Mouse (Mus musculus): Measurements from ENCODE around the gene Gm11555. TPM values are rescaled to one million over a fixed set of nuclear protein-coding genes. Genes with fewer than 3 reads are reported as not detected.
"Not testable (repeated sequence)": the region's sequence is repeated elsewhere in the genome, so short reads cannot be mapped to it uniquely, and the experiment has no call there.

Gm11555 gene
- polyA plus RNA-seq (2016; fragmentation: Nextera tagmentation; extraction: Ambion mirVana), result not detected in 2 replicates

DNA sequence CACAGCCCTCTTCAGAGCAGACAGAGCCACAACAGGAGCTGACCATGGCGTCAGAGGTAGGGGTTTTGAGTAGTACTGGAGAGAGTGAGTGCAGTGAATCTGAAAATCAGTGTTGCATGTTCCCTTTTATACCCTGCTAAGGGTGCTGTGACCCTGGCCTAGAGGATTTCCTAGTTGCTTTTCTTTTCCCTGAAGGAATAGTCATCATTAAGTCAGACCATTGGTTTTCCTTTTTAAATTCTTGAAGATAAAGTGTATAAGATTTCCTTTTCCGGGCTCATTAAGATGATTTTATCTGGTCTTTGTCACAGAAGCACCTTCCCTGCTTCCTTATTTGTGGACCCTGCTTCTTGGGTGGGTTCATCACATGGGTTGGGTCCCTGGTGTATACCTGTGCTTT is at the start of gene Gm11555:
TSS of gene Gm11555 (minus strand) at position 101 of the 400 bp plus-strand sequence.
- Histone ChIP-seq H3K9ac (no peak within 1 kb of the TSS), H3K4me1 (no peaks in the 10 kb centered on the region), H3K27me3 (no peaks in the 10 kb centered on the region), H3K36me3 (replicated peaks) (no peaks in the 10 kb centered on the region), H3K27ac (no peak within 1 kb of the TSS), H3K4me3 (replicated peaks) (no peak within 1 kb of the TSS), H3K4me2 (no peak within 1 kb of the TSS), H3K9me3 (no peaks in the 10 kb centered on the region)
- 81% methylated on average over 2 of the region's 2 CpGs for WGBS
- ATAC-seq (ENCODE audit: low FRiP score), result no peak

- no peak for ATAC-seq (ENCODE audit: low FRiP score)
- WGBS, result 86% methylated on average over 1 of the region's 1 CpGs
- no peaks in the 10 kb centered on the region for H3K4me1 ChIP-seq
- H3K36me3 ChIP-seq (replicated peaks), result no peaks in the 10 kb centered on the region
- H3K4me3 ChIP-seq (replicated peaks), result no peak within 1 kb of the TSS
- H3K9me3 ChIP-seq, result no peaks in the 10 kb centered on the region
- no peak within 1 kb of the TSS for H3K4me2 ChIP-seq
- no peak within 1 kb of the TSS for H3K9ac ChIP-seq
- H3K27me3 ChIP-seq, result no peaks in the 10 kb centered on the region
- H3K27ac ChIP-seq, result no peak within 1 kb of the TSS
These were observed 40.4 kb upstream of the Gm11555 start, which contains the start of gene Gm14190 for GRCm38 (mm10) chr11:99690463-99690862. Gm14190 (minus strand) TSS chr11:99690740.

DNA sequence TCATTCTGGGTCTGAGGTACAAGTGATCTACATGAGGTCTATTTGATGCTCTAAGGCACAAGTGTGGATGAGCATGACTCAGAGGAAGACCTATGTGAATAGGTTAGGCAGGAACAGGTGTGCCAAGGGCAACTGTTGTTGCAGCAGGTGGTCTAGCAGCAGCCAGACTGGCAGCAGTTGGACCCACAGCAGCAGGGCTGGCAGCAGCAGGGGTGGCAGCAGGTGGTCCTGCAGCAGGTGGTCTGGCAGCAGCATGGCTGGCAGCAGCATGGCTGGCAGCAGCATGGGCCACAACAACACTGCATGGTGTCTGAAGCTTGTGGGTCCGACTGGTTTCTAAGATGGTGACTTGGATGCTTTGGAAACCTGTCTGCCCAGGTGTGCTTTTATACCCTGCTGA is 35.2 kb upstream of the Gm11555 start:
- ATAC-seq (ENCODE audit: low FRiP score); H3K9me3 ChIP-seq; H3K36me3 ChIP-seq (replicated peaks); H3K9ac ChIP-seq; H3K27me3 ChIP-seq; H3K4me2 ChIP-seq; H3K4me1 ChIP-seq; H3K27ac ChIP-seq; H3K4me3 ChIP-seq (replicated peaks): not testable (repeated sequence)
- WGBS, result 72% methylated on average over 1 of the region's 1 CpGs

DNA sequence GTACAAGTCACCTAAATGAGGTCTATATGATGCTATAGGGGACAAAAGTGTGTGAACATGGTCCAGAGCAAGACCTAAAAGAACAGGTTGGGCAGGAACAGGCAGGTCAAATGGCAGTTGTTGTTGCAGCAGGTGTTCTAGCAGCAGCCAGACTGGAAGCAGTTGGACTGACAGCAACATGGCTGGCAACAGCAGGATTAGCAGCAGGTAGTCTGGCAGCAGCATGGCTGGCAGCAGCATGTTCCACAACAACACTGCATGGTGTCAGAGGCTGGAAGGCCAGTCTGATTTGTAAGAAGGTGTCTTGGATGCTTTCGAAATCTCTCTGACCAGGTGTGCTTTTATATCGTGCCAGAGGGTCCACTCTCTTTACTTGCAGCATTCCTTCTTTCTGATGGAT is 33.4 kb upstream of the Gm11555 start:
- no peak overlapping the region for H3K4me3 ChIP-seq (replicated peaks)
- no peaks in the 10 kb centered on the region for H3K9me3 ChIP-seq
- H3K36me3 ChIP-seq (replicated peaks), result no peaks in the 10 kb centered on the region
- no peak overlapping the region for H3K4me2 ChIP-seq
- no peak overlapping the region for H3K27ac ChIP-seq
- no peaks in the 10 kb centered on the region for H3K27me3 ChIP-seq
- H3K9ac ChIP-seq, result no peak overlapping the region
- no peaks in the 10 kb centered on the region for H3K4me1 ChIP-seq
- no peak for ATAC-seq (ENCODE audit: low FRiP score)
- 85% methylated on average over 2 of the region's 2 CpGs for WGBS

- H3K36me3 ChIP-seq (replicated peaks), result no peaks in the 10 kb centered on the region
- no peak within 1 kb of the TSS for H3K4me3 ChIP-seq (replicated peaks)
- H3K4me1 ChIP-seq, result no peaks in the 10 kb centered on the region
- no peak within 1 kb of the TSS for H3K4me2 ChIP-seq
- no peaks in the 10 kb centered on the region for H3K27me3 ChIP-seq
- 0 out of 2 replicates have a peak within 1 kb of the TSS, but pooled peaks have one; percentile 50 for H3K27ac ChIP-seq
- no peaks in the 10 kb centered on the region for H3K9me3 ChIP-seq
- H3K9ac ChIP-seq, result no peak within 1 kb of the TSS
- ATAC-seq (ENCODE audit: low FRiP score), result no peak
These were observed 15.8 kb upstream of the Gm11555 start, which contains the start of gene Krtap4-6 for GRCm38 (mm10) chr11:99665860-99666259. Krtap4-6 (minus strand) TSS chr11:99665960.

DNA sequence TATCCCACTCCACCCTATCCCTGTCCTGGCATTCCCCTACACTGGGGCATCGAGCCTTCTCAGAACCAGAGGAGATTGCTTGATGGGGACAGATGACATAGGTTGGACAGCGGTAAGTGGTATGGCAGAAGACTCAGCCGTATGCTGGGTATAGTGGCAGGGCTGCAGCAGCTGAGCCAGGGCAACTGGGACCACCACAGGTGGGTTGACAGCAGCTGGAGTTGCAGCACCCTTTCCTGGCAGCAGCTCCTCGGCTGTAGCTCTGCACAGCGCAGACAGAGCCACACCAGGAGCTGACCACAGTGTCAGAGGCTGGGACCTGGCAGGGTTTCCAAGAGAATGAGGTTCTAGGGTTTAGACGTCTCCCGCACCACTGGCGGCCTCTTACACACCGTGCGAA is 12.8 kb upstream of the Gm11555 start:
- H3K4me3 ChIP-seq (replicated peaks), result no peak overlapping the region
- no peak overlapping the region for H3K27ac ChIP-seq
- no peaks in the 10 kb centered on the region for H3K27me3 ChIP-seq
- no peaks in the 10 kb centered on the region for H3K4me1 ChIP-seq
- no peaks in the 10 kb centered on the region for H3K36me3 ChIP-seq (replicated peaks)
- H3K9me3 ChIP-seq, result no peaks in the 10 kb centered on the region
- no peak overlapping the region for H3K4me2 ChIP-seq
- 87% methylated on average over 10 of the region's 10 CpGs for WGBS
- no peak overlapping the region for H3K9ac ChIP-seq
- no peak for ATAC-seq (ENCODE audit: low FRiP score)

- no peaks in the 10 kb centered on the region for H3K36me3 ChIP-seq (replicated peaks)
- no peaks in the 10 kb centered on the region for H3K27me3 ChIP-seq
- 90% methylated on average over 4 of the region's 4 CpGs for WGBS
- no peaks in the 10 kb centered on the region for H3K4me1 ChIP-seq
- ATAC-seq (ENCODE audit: low FRiP score), result no peak
- no peak overlapping the region for H3K27ac ChIP-seq
- H3K9ac ChIP-seq, result no peak overlapping the region
- no peak overlapping the region for H3K4me3 ChIP-seq (replicated peaks)
- no peaks in the 10 kb centered on the region for H3K9me3 ChIP-seq
- H3K4me2 ChIP-seq, result no peak overlapping the region
These were observed 9.2 kb upstream of the Gm11555 start for GRCm38 (mm10) chr11:99659256-99659655.

DNA sequence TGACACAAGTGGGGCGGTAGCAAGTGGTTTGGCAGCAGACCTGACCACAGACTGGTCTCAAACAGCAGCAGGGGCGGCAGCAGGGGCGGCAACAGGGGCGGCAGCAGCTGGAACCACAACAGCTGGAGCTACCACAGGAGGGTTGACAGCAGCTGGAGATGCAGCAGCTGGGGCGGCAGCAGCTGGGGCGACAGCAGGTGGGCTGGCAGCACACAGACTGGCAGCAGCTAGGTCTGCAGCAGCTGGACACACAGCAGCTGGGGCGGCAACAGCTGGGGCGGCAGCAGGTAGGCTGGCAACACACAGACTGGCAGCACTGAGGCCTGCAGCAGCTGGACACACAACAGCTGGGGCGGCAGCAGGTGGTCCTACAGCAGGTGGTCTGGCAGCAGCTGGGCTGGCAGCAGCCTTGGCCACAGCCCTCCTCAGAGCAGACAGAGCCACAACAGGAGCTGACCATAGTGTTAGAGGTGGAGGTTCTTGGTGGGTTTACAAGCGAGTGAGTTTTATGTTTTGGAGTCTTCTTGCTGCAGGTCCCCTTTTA is 8.5 kb upstream of the Gm11555 start, which contains the start of gene Gm11563:
TSS of gene Gm11563 (minus strand) at position 494 of the 544 bp plus-strand sequence.
- ATAC-seq (ENCODE audit: low FRiP score); H3K4me3 ChIP-seq (replicated peaks); H3K36me3 ChIP-seq (replicated peaks); H3K9me3 ChIP-seq; H3K27me3 ChIP-seq; H3K9ac ChIP-seq; H3K4me2 ChIP-seq; H3K27ac ChIP-seq; H3K4me1 ChIP-seq: not testable (repeated sequence)
- 75% methylated on average over 10 of the region's 10 CpGs for WGBS

DNA sequence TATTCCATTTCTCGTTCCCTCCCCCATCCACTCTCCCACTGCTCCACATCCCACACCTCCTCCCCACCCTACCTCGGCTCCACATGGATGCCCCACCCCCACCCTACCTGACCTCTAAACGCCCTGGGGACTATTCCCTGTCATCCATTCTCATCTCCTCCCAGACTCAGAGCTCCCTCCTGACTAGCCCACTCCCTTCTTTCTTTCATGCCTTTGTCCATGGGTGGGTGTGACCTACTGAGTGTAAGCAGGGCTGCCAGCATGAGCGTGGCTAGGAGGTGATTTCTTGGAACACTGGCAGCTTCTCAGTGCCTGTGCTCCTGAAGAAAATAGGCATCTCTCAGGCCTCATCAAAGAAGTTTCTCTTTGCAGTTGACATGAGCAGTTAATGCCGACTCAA is 7.0 kb upstream of the Gm11555 start:
- WGBS, result 56% methylated on average over 5 of the region's 5 CpGs
- Histone ChIP-seq H3K9me3 (no peaks in the 10 kb centered on the region), H3K36me3 (replicated peaks) (no peaks in the 10 kb centered on the region), H3K4me2 (no peak overlapping the region), H3K27ac (no peak overlapping the region), H3K4me1 (no peaks in the 10 kb centered on the region), H3K9ac (no peak overlapping the region), H3K27me3 (no peaks in the 10 kb centered on the region), H3K4me3 (replicated peaks) (no peak overlapping the region)
- no peak for ATAC-seq (ENCODE audit: low FRiP score)

DNA sequence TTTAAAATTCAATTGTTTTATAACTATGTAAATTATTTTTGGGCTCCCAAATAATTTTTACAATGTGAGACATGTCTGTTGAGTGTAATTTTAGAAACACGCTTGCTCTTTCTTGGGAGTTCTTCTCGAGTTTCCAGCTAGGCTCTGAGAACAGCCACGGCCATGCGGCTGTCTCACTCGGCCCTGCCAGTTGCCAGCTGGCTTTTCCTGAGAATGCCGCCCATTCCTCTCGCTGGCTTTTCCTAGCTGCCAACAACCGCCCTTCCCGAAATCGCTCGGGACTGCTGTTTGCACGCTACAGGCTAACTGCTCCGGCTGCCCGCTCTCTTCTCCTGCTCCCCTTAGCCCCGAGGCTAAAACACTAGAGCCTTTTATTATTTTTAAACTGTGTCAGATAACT is 3.6 kb downstream of the Gm11555 start:
- no peak overlapping the region for H3K9ac ChIP-seq
- no peaks in the 10 kb centered on the region for H3K27me3 ChIP-seq
- no peak overlapping the region for H3K4me2 ChIP-seq
- no peaks in the 10 kb centered on the region for H3K9me3 ChIP-seq
- H3K4me1 ChIP-seq, result no peaks in the 10 kb centered on the region
- ATAC-seq (ENCODE audit: low FRiP score), result no peak
- no peaks in the 10 kb centered on the region for H3K36me3 ChIP-seq (replicated peaks)
- no peak overlapping the region for H3K4me3 ChIP-seq (replicated peaks)
- no peak overlapping the region for H3K27ac ChIP-seq
- WGBS, result 88% methylated on average over 15 of the region's 15 CpGs

DNA sequence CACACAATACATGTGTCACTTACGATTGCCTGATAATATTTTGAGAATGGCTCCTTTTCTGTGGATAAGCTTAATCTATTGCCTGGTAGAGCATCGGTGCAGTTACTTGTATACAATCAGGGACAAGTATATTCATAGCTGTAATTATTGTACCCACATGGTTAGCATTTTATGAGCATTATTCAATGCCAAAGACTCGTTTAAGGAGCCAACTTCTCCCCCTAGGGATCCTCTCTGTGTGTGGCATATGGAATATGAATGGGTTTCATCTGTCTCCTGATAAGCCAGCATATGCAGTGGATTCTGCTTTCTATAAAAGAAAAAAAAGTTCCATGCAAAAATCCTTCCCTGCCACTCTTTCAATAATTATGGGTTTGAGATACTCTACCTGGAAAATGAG is 5.7 kb downstream of the Gm11555 start:
- no peaks in the 10 kb centered on the region for H3K27me3 ChIP-seq
- no peaks in the 10 kb centered on the region for H3K4me1 ChIP-seq
- H3K9me3 ChIP-seq, result no peaks in the 10 kb centered on the region
- H3K4me3 ChIP-seq (replicated peaks), result no peak overlapping the region
- H3K4me2 ChIP-seq, result no peak overlapping the region
- H3K27ac ChIP-seq, result no peak overlapping the region
- 74% methylated on average over 3 of the region's 3 CpGs for WGBS
- ATAC-seq (ENCODE audit: low FRiP score), result no peak
- H3K36me3 ChIP-seq (replicated peaks), result no peaks in the 10 kb centered on the region
- no peak overlapping the region for H3K9ac ChIP-seq

GRCm38 (mm10) chr11:99643635-99644139 is 6.3 kb downstream of the Gm11555 start, which contains the start of gene Krtap4-7:
Krtap4-7 (minus strand) TSS chr11:99644089.
- not testable (repeated sequence) for H3K36me3 ChIP-seq (replicated peaks); H3K4me1 ChIP-seq; H3K4me3 ChIP-seq (replicated peaks); H3K27me3 ChIP-seq; H3K4me2 ChIP-seq; H3K9ac ChIP-seq; H3K9me3 ChIP-seq; ATAC-seq (ENCODE audit: low FRiP score)
- WGBS, result 89% methylated on average over 9 of the region's 9 CpGs
- H3K27ac ChIP-seq, result 0 out of 2 replicates have a peak within 1 kb of the TSS, but pooled peaks have one; percentile 36

DNA sequence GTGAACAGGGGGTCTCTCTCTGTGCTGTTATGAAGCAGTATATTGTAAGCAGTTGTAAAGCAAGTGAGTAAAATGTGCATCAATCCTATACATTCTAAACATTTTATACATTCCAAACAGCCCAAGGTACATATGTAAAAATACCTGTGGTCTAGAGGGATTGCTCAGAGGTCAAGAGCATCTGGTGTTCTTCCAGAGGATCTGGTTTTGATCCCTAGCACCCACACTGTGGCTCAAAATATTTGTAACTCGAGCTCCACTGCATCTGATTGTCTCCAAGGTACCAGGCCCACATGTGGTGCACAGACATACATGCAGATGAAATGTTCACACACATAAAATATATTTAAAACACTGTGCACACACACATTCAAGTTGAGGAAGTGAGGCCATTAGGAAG is 9.1 kb downstream of the Gm11555 start:
- Histone ChIP-seq H3K9ac (no peak overlapping the region), H3K4me1 (no peaks in the 10 kb centered on the region), H3K4me2 (no peak overlapping the region), H3K9me3 (no peaks in the 10 kb centered on the region), H3K27ac (no peak overlapping the region), H3K36me3 (replicated peaks) (no peaks in the 10 kb centered on the region), H3K4me3 (replicated peaks) (no peak overlapping the region), H3K27me3 (no peaks in the 10 kb centered on the region)
- 61% methylated on average over 1 of the region's 1 CpGs for WGBS
- no peak for ATAC-seq (ENCODE audit: low FRiP score)
